Mouse (Mus musculus) stomach, postnatal 0 days (tissue): Measurements from ENCODE around the gene Mrpl50.

Source experiments
- CTCF ChIP-seq: IDR thresholded peaks from 2 replicates; pipeline ENCODE4 v1.5.1; 2016; ENCODE audit warnings: antibody characterized with exemption, low read depth, mild to moderate bottlenecking, moderate library complexity
- EP300 ChIP-seq: optimal IDR thresholded peaks from 2 replicates; pipeline ENCODE3; 2016; ENCODE audit warnings: antibody characterized with exemption

GRCm38 (mm10) chr4:49546026-49546425 is 25.1 kb upstream of the Mrpl50 start:
- no peak for TF ChIP-seq EP300
- TF ChIP-seq CTCF = no peak
